Mouse (Mus musculus) splenic B cell, adult 2 months (primary cell): ENCODE results near the gene Slc6a20a.

ENCODE experiments used
- DNase-seq: peaks from one replicate; pipeline ENCODE4 v3.0.0-alpha.2; 2011; ENCODE audit warnings: low read depth, low spot score
- H3K27me3 ChIP-seq: 2 replicates; pipeline ENCODE4 v1.6.1; 2012; ENCODE audit warnings: mild to moderate bottlenecking, low read length, moderate library complexity, mixed read lengths; ENCODE audit not compliant: control insufficient read depth, poor library complexity, insufficient read depth, severe bottlenecking
- H3K36me3 ChIP-seq: 2 replicates; pipeline ENCODE4 v1.6.1; 2012; ENCODE audit warnings: mild to moderate bottlenecking, low read length, moderate library complexity, mixed read lengths; ENCODE audit not compliant: control insufficient read depth, poor library complexity, insufficient read depth, severe bottlenecking

Slc6a20a gene

GRCm38 (mm10) chr9:123678327-123679105 lies at the start of gene Slc6a20a, which contains the start of gene Ccr9:
Gene Slc6a20a, minus strand, starts transcription at chr9:123678885.
Gene Ccr9, plus strand, starts transcription at chr9:123678439.
- no peaks in the 10 kb centered on the region; the same call in none of the 2 replicates for H3K27me3 ChIP-seq
- DNase-seq: peak; percentile 14

GRCm38 (mm10) chr9:123722737-123723493 lies 44.2 kb upstream of the Slc6a20a start:
- Histone ChIP-seq H3K36me3 (no peaks in the 10 kb centered on the region), H3K27me3 (no peaks in the 10 kb centered on the region)
- DNase-seq: no peak

More at GRCm38 (mm10) chr9:123678327-123679105, at the start of gene Slc6a20a, which contains the start of gene Ccr9:
- no peaks in the 10 kb centered on the region for H3K36me3 ChIP-seq

- Histone ChIP-seq H3K27me3 (no peaks in the 10 kb centered on the region), H3K36me3 (no peaks in the 10 kb centered on the region)
- DNase-seq: peak; percentile 99
These were observed 38.7 kb upstream of the Slc6a20a start, which contains the start of gene Lztfl1 for GRCm38 (mm10) chr9:123717186-123718008. Gene Lztfl1, minus strand, starts transcription at chr9:123717697.

GRCm38 (mm10) chr9:123716301-123716700 lies 37.6 kb upstream of the Slc6a20a start:
- peak; percentile 20 for DNase-seq
- Histone ChIP-seq H3K36me3 (no peaks in the 10 kb centered on the region), H3K27me3 (no peaks in the 10 kb centered on the region)

- no peaks in the 10 kb centered on the region for H3K27me3 ChIP-seq
- H3K36me3 ChIP-seq: 0 out of 2 replicates have a peak, but pooled peaks cover 2% of the 10 kb centered on the region
- DNase-seq: peak; percentile 58
These were observed 34.4 kb upstream of the Slc6a20a start for GRCm38 (mm10) chr9:123713111-123713510.

GRCm38 (mm10) chr9:123709226-123709625 lies 30.5 kb upstream of the Slc6a20a start:
- 0 out of 2 replicates have a peak, but pooled peaks cover 2% of the 10 kb centered on the region for H3K36me3 ChIP-seq
- no peaks in the 10 kb centered on the region for H3K27me3 ChIP-seq
- DNase-seq: no peak

- no peak for DNase-seq
These were observed 23.1 kb upstream of the Slc6a20a start for GRCm38 (mm10) chr9:123701822-123702221.

GRCm38 (mm10) chr9:123695634-123696302 lies 17.1 kb upstream of the Slc6a20a start:
- 0 out of 2 replicates have a peak, but pooled peaks cover 2% of the 10 kb centered on the region for H3K36me3 ChIP-seq
- no peak for DNase-seq
- H3K27me3 ChIP-seq: no peaks in the 10 kb centered on the region

More at GRCm38 (mm10) chr9:123701822-123702221, 23.1 kb upstream of the Slc6a20a start:
- Histone ChIP-seq H3K36me3 (0 out of 2 replicates have a peak, but pooled peaks cover 5% of the 10 kb centered on the region), H3K27me3 (no peaks in the 10 kb centered on the region)

GRCm38 (mm10) chr9:123688227-123688626 lies 9.5 kb upstream of the Slc6a20a start:
- no peak for DNase-seq
- H3K27me3 ChIP-seq: no peaks in the 10 kb centered on the region
- H3K36me3 ChIP-seq: no peaks in the 10 kb centered on the region

GRCm38 (mm10) chr9:123686206-123686605 lies 7.5 kb upstream of the Slc6a20a start:
- Histone ChIP-seq H3K36me3 (no peaks in the 10 kb centered on the region), H3K27me3 (no peaks in the 10 kb centered on the region)
- DNase-seq: no peak

GRCm38 (mm10) chr9:123683704-123684103 lies 5.0 kb upstream of the Slc6a20a start:
- DNase-seq: no peak
- no peaks in the 10 kb centered on the region; the same call in none of the 2 replicates for H3K27me3 ChIP-seq
- no peaks in the 10 kb centered on the region for H3K36me3 ChIP-seq

GRCm38 (mm10) chr9:123679198-123679597 lies 513 bp upstream of the Slc6a20a start:
- H3K27me3 ChIP-seq: no peaks in the 10 kb centered on the region; the same call in none of the 2 replicates
- no peak for DNase-seq
- no peaks in the 10 kb centered on the region for H3K36me3 ChIP-seq

- Histone ChIP-seq H3K27me3 (no peaks in the 10 kb centered on the region), H3K36me3 (no peaks in the 10 kb centered on the region)
- peak; percentile 81 for DNase-seq
These were observed 13.0 kb downstream of the Slc6a20a start for GRCm38 (mm10) chr9:123665645-123666044.
